Mouse (Mus musculus): Measurements from ENCODE around the gene Med10.

GRCm38 (mm10) chr13:69864911-69865310, 62.7 kb downstream of the Med10 start:
- TF ChIP-seq MAFK (IDR thresholded peaks at IDR 0.05; ENCODE audit: insufficient read depth, low read depth, low read length) (no peak), HCFC1 (IDR thresholded peaks at IDR 0.05; ENCODE audit: borderline replicate concordance, insufficient read depth, low read length) (no peak), ZC3H11A (IDR thresholded peaks at IDR 0.05; ENCODE audit: borderline replicate concordance, low read depth, low read length) (no peak), CHD2 (IDR thresholded peaks at IDR 0.05; ENCODE audit: low read depth, low read length) (no peak)
